Mouse (Mus musculus): ENCODE data around the gene Mindy1. TPM values are rescaled to one million over a fixed set of nuclear protein-coding genes. Genes with fewer than 3 reads are reported as not detected.

Gene Mindy1
- polyA plus RNA-seq, 1 experiment from 2014 or later: 72.6 TPM

GRCm38 (mm10) chr3:95239022-95239421 is 42.1 kb upstream of the Mindy1 start:
- ATAC-seq (replicated peaks; ENCODE audit: low FRiP score, low read depth) (no peak), DNase-seq (ENCODE audit: low spot score) (no peak)
- H3K9me3 ChIP-seq (replicated peaks; ENCODE audit: low read length): no peaks in the 10 kb centered on the region
- H3K9ac ChIP-seq (ENCODE audit: low read depth, low read length): no peak overlapping the region
- 0 out of 2 replicates have a peak, but pooled peaks cover 6% of the 10 kb centered on the region for H3K4me1 ChIP-seq (replicated peaks; ENCODE audit: insufficient read depth, low read length)
- H3K27ac ChIP-seq: no peak overlapping the region
- 0 out of 2 replicates have a peak, but pooled peaks have one; percentile 19 for TF ChIP-seq CTCF (IDR thresholded peaks at IDR 0.05; ENCODE audit: low read depth)
- no peak overlapping the region for H3K4me3 ChIP-seq (replicated peaks; ENCODE audit: low read depth, low read length)
- H3K27me3 ChIP-seq (ENCODE audit: insufficient read depth, low read length): no peaks in the 10 kb centered on the region
- 88% methylated on average over 6 of the region's 6 CpGs for WGBS
- peaks cover 27% of the 10 kb centered on the region; the same call in 1 of the 2 replicates for H3K36me3 ChIP-seq (ENCODE audit: insufficient read depth, low read length)
- H3K4me2 ChIP-seq (ENCODE audit: low read length): no peak overlapping the region

DNA sequence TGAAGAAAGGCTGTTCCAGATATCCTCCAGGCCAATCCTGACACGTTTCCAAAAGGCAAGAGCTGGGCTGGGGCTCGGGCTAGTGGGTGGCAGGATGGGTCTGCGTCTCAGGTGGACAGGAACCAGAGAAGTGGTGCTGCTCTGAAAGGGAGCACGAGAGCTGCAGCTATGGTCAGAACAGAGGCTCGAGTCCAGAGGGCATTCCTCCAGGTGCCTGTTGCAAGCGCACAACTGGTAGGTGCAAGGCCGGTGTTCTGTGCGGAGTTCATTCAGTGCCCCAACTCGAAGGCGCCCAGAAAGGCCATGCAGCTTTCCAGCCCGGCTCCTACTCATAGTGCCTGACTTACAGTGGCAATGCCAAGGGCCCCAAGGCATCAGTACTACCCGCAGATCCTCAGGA is 41.2 kb upstream of the Mindy1 start:
- Histone ChIP-seq H3K4me3 (replicated peaks; ENCODE audit: low read depth, low read length) (no peak overlapping the region), H3K4me1 (replicated peaks; ENCODE audit: insufficient read depth, low read length) (0 out of 2 replicates have a peak, but pooled peaks cover 6% of the 10 kb centered on the region), H3K9me3 (replicated peaks; ENCODE audit: low read length) (no peaks in the 10 kb centered on the region), H3K4me2 (ENCODE audit: low read length) (no peak overlapping the region), H3K9ac (ENCODE audit: low read depth, low read length) (no peak overlapping the region), H3K27me3 (ENCODE audit: insufficient read depth, low read length) (no peaks in the 10 kb centered on the region), H3K36me3 (ENCODE audit: insufficient read depth, low read length) (peaks cover 19% of the 10 kb centered on the region; the same call in 1 of the 2 replicates), H3K27ac (no peak overlapping the region)
- WGBS: 90% methylated on average over 12 of the region's 12 CpGs
- no peak for ATAC-seq (replicated peaks; ENCODE audit: low FRiP score, low read depth)
- no peak for DNase-seq (ENCODE audit: low spot score)
- no peak for TF ChIP-seq CTCF (IDR thresholded peaks at IDR 0.05; ENCODE audit: low read depth)

DNA sequence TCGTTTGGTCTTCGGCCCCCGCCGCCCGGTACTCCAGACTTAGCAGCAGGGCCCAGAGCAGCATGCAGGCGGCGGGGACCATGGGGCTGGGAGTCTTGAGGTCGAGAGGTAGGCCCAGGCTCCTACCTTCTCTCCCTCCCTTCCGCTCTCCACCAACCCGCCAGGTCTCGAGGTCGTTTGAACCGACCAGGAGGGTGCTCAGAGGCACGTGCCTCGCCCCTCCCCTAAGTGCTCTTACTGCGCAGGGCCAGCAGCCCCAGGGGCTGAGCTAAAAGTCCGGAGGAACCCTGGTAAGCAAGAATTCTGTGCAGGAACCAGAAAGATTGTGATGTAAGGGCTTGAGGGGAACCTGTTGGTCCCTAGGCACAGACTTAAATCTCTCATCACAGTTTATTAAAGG is 40.2 kb upstream of the Mindy1 start:
- H3K27ac ChIP-seq: no peak overlapping the region
- DNase-seq (ENCODE audit: low spot score) (no peak), ATAC-seq (replicated peaks; ENCODE audit: low FRiP score, low read depth) (0 out of 2 replicates have a peak, but pooled peaks have one; percentile 40)
- H3K4me1 ChIP-seq (replicated peaks; ENCODE audit: insufficient read depth, low read length): 0 out of 2 replicates have a peak, but pooled peaks cover 6% of the 10 kb centered on the region
- no peak overlapping the region for H3K9ac ChIP-seq (ENCODE audit: low read depth, low read length)
- 34% methylated on average over 17 of the region's 17 CpGs for WGBS
- no peak overlapping the region for H3K4me3 ChIP-seq (replicated peaks; ENCODE audit: low read depth, low read length)
- peaks cover 10% of the 10 kb centered on the region; the same call in 1 of the 2 replicates for H3K36me3 ChIP-seq (ENCODE audit: insufficient read depth, low read length)
- no peaks in the 10 kb centered on the region for H3K27me3 ChIP-seq (ENCODE audit: insufficient read depth, low read length)
- peak overlapping the region; percentile 10; the same call in 1 of the 2 replicates for H3K4me2 ChIP-seq (ENCODE audit: low read length)
- no peak for TF ChIP-seq CTCF (IDR thresholded peaks at IDR 0.05; ENCODE audit: low read depth)
- no peaks in the 10 kb centered on the region for H3K9me3 ChIP-seq (replicated peaks; ENCODE audit: low read length)

DNA sequence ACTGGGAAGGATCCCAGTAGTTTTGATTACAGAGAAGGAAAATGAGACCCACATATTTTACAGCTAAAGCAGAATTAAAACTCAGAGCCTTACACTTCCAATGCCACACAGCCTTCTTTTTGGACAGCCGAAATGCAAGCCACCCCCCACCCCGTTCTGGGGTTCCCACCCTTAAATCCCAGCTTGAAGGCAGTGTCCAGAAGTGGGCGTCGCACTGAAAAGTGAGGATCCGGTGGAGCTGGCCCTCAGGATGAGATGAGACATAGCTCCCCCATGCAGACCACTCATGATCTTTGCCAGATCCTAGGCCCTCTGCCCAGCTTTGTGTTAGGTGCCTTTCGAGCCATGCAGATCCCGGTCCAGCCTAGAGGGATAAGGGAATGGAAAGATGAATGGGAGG is 39.6 kb upstream of the Mindy1 start, which contains the start of gene Gm128:
Gm128 (minus strand) TSS at position 101 of the 400 bp plus-strand sequence.
- 84% methylated on average over 7 of the region's 7 CpGs for WGBS
- no peak within 1 kb of the TSS for H3K4me3 ChIP-seq (replicated peaks; ENCODE audit: low read depth, low read length)
- H3K9ac ChIP-seq (ENCODE audit: low read depth, low read length): no peak within 1 kb of the TSS
- ATAC-seq (replicated peaks; ENCODE audit: low FRiP score, low read depth): no peak
- no peak for TF ChIP-seq CTCF (IDR thresholded peaks at IDR 0.05; ENCODE audit: low read depth)
- H3K27ac ChIP-seq: no peak within 1 kb of the TSS
- H3K27me3 ChIP-seq (ENCODE audit: insufficient read depth, low read length): no peaks in the 10 kb centered on the region
- H3K4me2 ChIP-seq (ENCODE audit: low read length): peak within 1 kb of the TSS; percentile 10; the same call in 1 of the 2 replicates
- no peak for DNase-seq (ENCODE audit: low spot score)
- 0 out of 2 replicates have a peak, but pooled peaks cover 7% of the 10 kb centered on the region for H3K36me3 ChIP-seq (ENCODE audit: insufficient read depth, low read length)
- H3K4me1 ChIP-seq (replicated peaks; ENCODE audit: insufficient read depth, low read length): 0 out of 2 replicates have a peak, but pooled peaks cover 6% of the 10 kb centered on the region
- no peaks in the 10 kb centered on the region for H3K9me3 ChIP-seq (replicated peaks; ENCODE audit: low read length)

DNA sequence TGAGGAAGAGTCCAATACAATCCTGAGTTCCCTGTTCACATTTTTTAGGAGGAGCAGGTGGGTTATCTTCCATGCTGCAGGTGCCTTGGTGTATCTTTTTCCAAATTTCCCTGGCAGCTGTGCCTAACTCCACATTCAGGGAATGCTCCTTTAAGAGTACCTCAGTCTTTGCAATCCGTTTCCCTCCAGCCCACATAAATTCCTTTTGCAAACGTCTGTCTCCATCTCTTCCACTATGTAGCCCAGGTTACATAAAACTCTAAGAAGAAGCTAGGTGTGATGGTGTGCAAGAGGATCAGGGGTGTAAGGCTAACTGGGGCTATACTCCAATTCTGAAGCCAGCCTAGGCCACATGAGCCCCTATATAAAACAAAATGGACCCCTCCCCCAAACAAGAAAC is 38.1 kb upstream of the Mindy1 start:
- no peak for TF ChIP-seq CTCF (IDR thresholded peaks at IDR 0.05; ENCODE audit: low read depth)
- H3K27ac ChIP-seq: no peak overlapping the region
- H3K4me3 ChIP-seq (replicated peaks; ENCODE audit: low read depth, low read length): no peak overlapping the region
- H3K27me3 ChIP-seq (ENCODE audit: insufficient read depth, low read length): no peaks in the 10 kb centered on the region
- H3K9me3 ChIP-seq (replicated peaks; ENCODE audit: low read length): no peaks in the 10 kb centered on the region
- 0 out of 2 replicates have a peak, but pooled peaks cover 6% of the 10 kb centered on the region for H3K4me1 ChIP-seq (replicated peaks; ENCODE audit: insufficient read depth, low read length)
- DNase-seq (ENCODE audit: low spot score): no peak
- no peak overlapping the region for H3K4me2 ChIP-seq (ENCODE audit: low read length)
- H3K36me3 ChIP-seq (ENCODE audit: insufficient read depth, low read length): 0 out of 2 replicates have a peak, but pooled peaks cover 3% of the 10 kb centered on the region
- 68% methylated on average over 2 of the region's 2 CpGs for WGBS
- ATAC-seq (replicated peaks; ENCODE audit: low FRiP score, low read depth): no peak
- H3K9ac ChIP-seq (ENCODE audit: low read depth, low read length): no peak overlapping the region

DNA sequence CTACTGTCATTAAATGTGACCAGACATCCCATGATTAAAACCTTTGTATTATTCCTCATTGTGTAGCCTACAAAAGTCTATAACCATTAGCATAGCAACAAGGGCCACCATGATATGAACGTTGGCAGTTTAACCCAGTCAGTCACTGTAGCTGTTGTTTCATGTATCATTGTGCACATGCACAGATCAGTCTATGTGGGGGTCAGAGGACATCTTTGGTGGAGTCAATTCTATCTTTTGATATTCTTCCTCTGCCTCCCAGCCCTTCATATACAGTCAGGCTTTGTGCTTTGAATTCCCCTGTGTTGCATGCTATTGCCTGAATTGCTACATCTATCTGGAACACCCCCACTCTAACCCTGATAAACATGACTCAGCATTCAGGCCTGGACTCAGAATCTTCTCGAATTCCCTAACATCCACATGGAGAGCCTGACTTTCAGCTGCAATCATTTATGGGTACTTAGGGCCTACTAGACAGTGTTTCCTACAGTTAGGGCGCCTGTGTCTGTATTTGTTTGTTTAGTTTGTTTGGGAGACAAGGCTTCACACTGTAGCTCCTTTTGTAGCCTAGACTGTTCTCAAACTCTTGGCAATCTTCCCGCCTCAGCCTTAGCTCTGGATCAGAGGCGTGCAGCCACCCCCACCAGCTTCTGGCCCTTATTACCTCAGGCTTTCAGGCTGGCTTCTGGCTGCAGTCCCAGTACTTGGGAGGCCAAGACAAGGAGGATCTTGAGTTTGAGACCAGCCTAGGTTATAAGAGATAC is 34.5 kb upstream of the Mindy1 start:
- no peaks in the 10 kb centered on the region for H3K36me3 ChIP-seq (ENCODE audit: insufficient read depth, low read length)
- no peak overlapping the region for H3K4me2 ChIP-seq (ENCODE audit: low read length)
- no peak overlapping the region for H3K27ac ChIP-seq
- no peak for TF ChIP-seq CTCF (IDR thresholded peaks at IDR 0.05; ENCODE audit: low read depth)
- H3K9ac ChIP-seq (ENCODE audit: low read depth, low read length): no peak overlapping the region
- no peak for ATAC-seq (replicated peaks; ENCODE audit: low FRiP score, low read depth)
- 0 out of 2 replicates have a peak, but pooled peaks cover 2% of the 10 kb centered on the region for H3K4me1 ChIP-seq (replicated peaks; ENCODE audit: insufficient read depth, low read length)
- DNase-seq (ENCODE audit: low spot score): no peak
- H3K27me3 ChIP-seq (ENCODE audit: insufficient read depth, low read length): no peaks in the 10 kb centered on the region
- H3K4me3 ChIP-seq (replicated peaks; ENCODE audit: low read depth, low read length): no peak overlapping the region
- no peaks in the 10 kb centered on the region for H3K9me3 ChIP-seq (replicated peaks; ENCODE audit: low read length)
- WGBS: 66% methylated on average over 5 of the region's 5 CpGs

Measured in kidney, postnatal 0 days (tissue).